Mouse (Mus musculus) limb, embryonic 15.5 days (tissue): ENCODE data around the gene Tmprss4. TPM values are rescaled to one million over a fixed set of nuclear protein-coding genes. Genes with fewer than 3 reads are reported as not detected.

ENCODE experiments used
- ATAC-seq: fragments of 200-750 bp; cut with Nextera tagmentation; 2 replicates; pipeline ENCODE4 v1.8.0; 2017; ENCODE audit warnings: low read depth, moderate TSS enrichment; ENCODE audit not compliant: insufficient number of reproducible peaks, low FRiP score, low TSS enrichment
- H3K27ac ChIP-seq: fragments of 300-500 bp; sonication (generic); 2 replicates; pipeline ENCODE4 v1.5.1; 2015; ENCODE audit warnings: moderate library complexity, mild to moderate bottlenecking, inconsistent platforms
- H3K27me3 ChIP-seq: fragments of 300-500 bp; sonication (generic); 2 replicates; pipeline ENCODE4 v1.6.1; 2015; ENCODE audit warnings: inconsistent platforms
- H3K36me3 ChIP-seq: fragments of 300-500 bp; sonication (generic); 2 replicates; pipeline ENCODE4 v1.6.1; 2015; ENCODE audit warnings: inconsistent platforms
- H3K4me1 ChIP-seq: fragments of 300-500 bp; sonication (generic); 2 replicates; pipeline ENCODE4 v1.6.1; 2015; ENCODE audit warnings: inconsistent platforms
- H3K4me2 ChIP-seq: fragments of 300-500 bp; sonication (generic); 2 replicates; pipeline ENCODE4 v1.6.1; 2015; ENCODE audit warnings: mild to moderate bottlenecking, inconsistent platforms
- H3K4me3 ChIP-seq: fragments of 300-500 bp; sonication (generic); 2 replicates; pipeline ENCODE4 v1.5.1; 2015; ENCODE audit warnings: mild to moderate bottlenecking, inconsistent platforms
- H3K9ac ChIP-seq: fragments of 300-500 bp; sonication (generic); 2 replicates; pipeline ENCODE4 v1.6.1; 2015; ENCODE audit warnings: inconsistent platforms
- H3K9me3 ChIP-seq: fragments of 300-500 bp; sonication (generic); 2 replicates; pipeline ENCODE4 v1.6.1; 2016; ENCODE audit warnings: inconsistent platforms
- WGBS: fragments of 180-500 bp; shearing (Covaris S2); methylation state at CpG from one replicate; pipeline ENCODE4 v1.1.7; 2015; 5-methylcytosine and 5-hydroxymethylcytosine counted together
- polyA plus RNA-seq: library from polyadenylated mRNA; unstranded; fragments of >200 nt; fragmentation: Nextera tagmentation; extraction: Ambion mirVana; gene quantifications from 2 replicates; pipeline ENCODE4 v1.2.1, GENCODE M21; 2015

Tmprss4 gene
- polyA plus RNA-seq, 1 experiment from 2014 or later: 23.2 TPM

DNA sequence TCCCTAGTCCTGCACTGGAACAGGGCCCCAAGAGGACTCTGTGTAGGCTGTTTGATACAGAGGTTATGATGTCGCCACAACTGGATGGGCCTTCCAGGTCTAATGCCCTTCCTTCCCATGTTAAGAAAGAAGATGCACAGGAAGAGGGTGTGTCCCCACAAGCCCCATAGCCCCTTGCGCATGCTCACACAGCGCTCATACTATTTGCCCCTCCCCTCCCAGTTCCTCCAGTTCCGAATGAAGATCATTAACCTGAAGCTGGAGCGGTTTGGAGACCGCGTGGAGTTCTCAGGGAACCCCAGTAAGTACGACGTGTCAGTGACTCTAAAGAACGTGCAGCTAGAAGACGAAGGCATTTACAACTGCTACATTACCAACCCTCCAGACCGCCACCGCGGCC is 78.7 kb downstream of the Tmprss4 start:
- Histone ChIP-seq H3K4me2 (no peak overlapping the region), H3K36me3 (peaks cover 13% of the 10 kb centered on the region), H3K27ac (no peak overlapping the region), H3K9me3 (no peaks in the 10 kb centered on the region), H3K9ac (no peak overlapping the region), H3K4me3 (no peak overlapping the region), H3K27me3 (no peaks in the 10 kb centered on the region), H3K4me1 (peaks cover 14% of the 10 kb centered on the region)
- 88% methylated on average over 14 of the region's 14 CpGs for WGBS
- ATAC-seq: no peak

Other genes starting within 250 kb of the Tmprss4 start
- gene Ube4a, start 238.5 kb downstream of the Tmprss4 start, polyA plus RNA-seq: 23.9 and 24.8 TPM in 2 replicates
- 0.51 and 0.76 TPM in 2 replicates for gene Cd3g, start 223.7 kb downstream of the Tmprss4 start, polyA plus RNA-seq
- 0.28 TPM in 1 of 2 replicates, not detected in the other for gene Cd3d, start 222.3 kb downstream of the Tmprss4 start, polyA plus RNA-seq
- 0.38 and 0.45 TPM in 2 replicates for gene Cd3e, start 194.5 kb downstream of the Tmprss4 start, polyA plus RNA-seq
- gene Mpzl2, start 164.3 kb downstream of the Tmprss4 start, polyA plus RNA-seq: 41.0 and 46.0 TPM in 2 replicates
- gene Mpzl3, start 148.9 kb downstream of the Tmprss4 start, polyA plus RNA-seq: 13.9 and 16.3 TPM in 2 replicates
- gene Jaml, start 124.9 kb downstream of the Tmprss4 start, polyA plus RNA-seq: 0.37 and 0.63 TPM in 2 replicates
- 4.6 and 4.9 TPM in 2 replicates for gene Scn2b, start 86.3 kb downstream of the Tmprss4 start, polyA plus RNA-seq
- 0.46 and 0.86 TPM in 2 replicates for gene Scn4b, start 65.7 kb downstream of the Tmprss4 start, polyA plus RNA-seq
- 0.15 and 0.30 TPM in 2 replicates for gene BC049352, start 22.1 kb downstream of the Tmprss4 start, polyA plus RNA-seq
- 1.3 and 1.4 TPM in 2 replicates for gene Il10ra, start 65.1 kb upstream of the Tmprss4 start, polyA plus RNA-seq
- 14.6 and 14.7 TPM in 2 replicates for gene Tmprss13, start 115.0 kb upstream of the Tmprss4 start, polyA plus RNA-seq
- gene Fxyd6, start 166.1 kb upstream of the Tmprss4 start, polyA plus RNA-seq: 120 and 122 TPM in 2 replicates
- gene Fxyd2, start 195.6 kb upstream of the Tmprss4 start, polyA plus RNA-seq: 3.0 and 4.7 TPM in 2 replicates
- 0.23 and 0.31 TPM in 2 replicates for gene Dscaml1, start 222.5 kb upstream of the Tmprss4 start, polyA plus RNA-seq